7 mouse cellular contexts compared by ENCODE assay signal in genomic region chr11:114812731-114813240, GRCm38 (mm10). TPM values are rescaled to one million over a fixed set of nuclear protein-coding genes. Genes with fewer than 3 reads are reported as not detected.
DNase-seq lines count a peak whose midpoint lies in the region; ATAC-seq and TF ChIP-seq lines count a peak whose summit lies in the region.

No protein-coding gene starts in this region.

- WGBS in kidney, embryonic 14.5 days, result 7% methylated on average over 6 of the region's 6 CpGs
- 20% methylated on average over 6 of the region's 6 CpGs for WGBS in limb, embryonic 14.5 days

- ATAC-seq in kidney, embryonic 14.5 days (ENCODE audit: low FRiP score, low TSS enrichment), result peak; percentile 63
- ATAC-seq in limb, embryonic 14.5 days (ENCODE audit: low FRiP score, low read depth), result peak; percentile 70

- H3K4me3 ChIP-seq in kidney, embryonic 14.5 days (ENCODE audit: low read length), result no peak overlapping the region
- no peak overlapping the region for H3K4me3 ChIP-seq in limb, embryonic 14.5 days (replicated peaks; ENCODE audit: low read length)

- H3K9ac ChIP-seq in kidney, embryonic 14.5 days (ENCODE audit: low read depth, low read length), result no peak overlapping the region
- no peak overlapping the region for H3K9ac ChIP-seq in limb, embryonic 14.5 days (ENCODE audit: low read depth, low read length, severe bottlenecking)

- no peak overlapping the region for H3K27ac ChIP-seq in kidney, embryonic 14.5 days (ENCODE audit: low read depth, low read length)
- H3K27ac ChIP-seq in limb, embryonic 14.5 days (replicated peaks; ENCODE audit: low read depth, low read length), result no peak overlapping the region

- no peaks in the 10 kb centered on the region for H3K36me3 ChIP-seq in kidney, embryonic 14.5 days (ENCODE audit: control insufficient read depth, insufficient read depth, low read length)
- H3K36me3 ChIP-seq in limb, embryonic 14.5 days (ENCODE audit: control insufficient read depth, insufficient read depth, low read length), result no peaks in the 10 kb centered on the region

- DNase-seq in adrenal gland, postnatal 14 days, result peak; percentile 95
- peak; percentile 80 for DNase-seq in embryo, embryonic 11.5 days (ENCODE audit: low read depth, low spot score)
- peak; percentile 84 to 96 for DNase-seq in heart, adult 18-20 months
- peak; percentile 85 for DNase-seq in limb, embryonic 14.5 days (ENCODE audit: low spot score)
- peak; percentile 91 for DNase-seq in naive thymus-derived CD4-positive, alpha-beta T cell, adult 2 months (ENCODE audit: low read depth)
- DNase-seq in spleen, postnatal 4 days (ENCODE audit: low spot score in 2 of 2), result peak; percentile 83 to 97

- TF ChIP-seq POLR2A in limb, embryonic 14.5 days (IDR thresholded peaks at IDR 0.05; ENCODE audit: borderline replicate concordance, extremely low read depth, insufficient read depth, insufficient read length), result no peak

- no peaks in the 10 kb centered on the region for H3K9me3 ChIP-seq in kidney, embryonic 14.5 days (ENCODE audit: control insufficient read depth, low read length)
- no peaks in the 10 kb centered on the region for H3K9me3 ChIP-seq in limb, embryonic 14.5 days (ENCODE audit: control insufficient read depth, low read length)

- no peaks in the 10 kb centered on the region for H3K27me3 ChIP-seq in kidney, embryonic 14.5 days (ENCODE audit: control insufficient read depth, insufficient read depth, low read length)
- no peaks in the 10 kb centered on the region for H3K27me3 ChIP-seq in limb, embryonic 14.5 days (ENCODE audit: control insufficient read depth, insufficient read depth, low read length)

- peaks cover 3% of the 10 kb centered on the region for H3K4me1 ChIP-seq in kidney, embryonic 14.5 days (ENCODE audit: control insufficient read depth, insufficient read depth, low read length)
- peaks cover 10% of the 10 kb centered on the region; the same call in 1 of the 2 replicates for H3K4me1 ChIP-seq in limb, embryonic 14.5 days (ENCODE audit: control insufficient read depth, insufficient read depth, low read length)

- no peak overlapping the region for H3K4me2 ChIP-seq in kidney, embryonic 14.5 days (replicated peaks; ENCODE audit: low read depth, low read length)
- no peak overlapping the region for H3K4me2 ChIP-seq in limb, embryonic 14.5 days (replicated peaks; ENCODE audit: low read depth, low read length, severe bottlenecking)

RNA-seq across cellular contexts. Expression of gene Gpr142, which starts 14.1 kb away (rescaled TPM):
- total RNA-seq in adrenal gland, postnatal 14 days (2021), result not detected in 2 replicates
- total RNA-seq in heart, adult 18-20 months (2021), result not detected
- polyA plus RNA-seq in kidney, embryonic 14.5 days (2014; fragmentation: Nextera tagmentation; extraction: Ambion mirVana), result 0.19 TPM in 1 of 2 replicates, not detected in the other
- 0.19 TPM in 1 of 2 replicates, not detected in the other for polyA plus RNA-seq in limb, embryonic 14.5 days (2012; rRNA removed)
- not detected in 2 replicates for polyA plus RNA-seq in limb, embryonic 14.5 days (2014; fragmentation: Nextera tagmentation; extraction: Ambion mirVana)

RNA-seq across cellular contexts. Expression of gene Btbd17, which starts 17.0 kb away (rescaled TPM):
- total RNA-seq in adrenal gland, postnatal 14 days (2021), result not detected in 2 replicates
- total RNA-seq in heart, adult 18-20 months (2021), result not detected
- polyA plus RNA-seq in kidney, embryonic 14.5 days (2014; fragmentation: Nextera tagmentation; extraction: Ambion mirVana), result 0.77 and 1.6 TPM in 2 replicates
- polyA plus RNA-seq in limb, embryonic 14.5 days (2012; rRNA removed), result 2.7 and 3.2 TPM in 2 replicates
- polyA plus RNA-seq in limb, embryonic 14.5 days (2014; fragmentation: Nextera tagmentation; extraction: Ambion mirVana), result 1.00 and 1.4 TPM in 2 replicates

RNA-seq across cellular contexts. Expression of gene Gprc5c, which starts 38.2 kb away (rescaled TPM):
- total RNA-seq in adrenal gland, postnatal 14 days (2021), result 16.6 and 18.6 TPM in 2 replicates
- total RNA-seq in heart, adult 18-20 months (2021), result 1 to 10 TPM; 5.1 to 7.5 TPM
- 49.9 and 105 TPM in 2 replicates for polyA plus RNA-seq in kidney, embryonic 14.5 days (2014; fragmentation: Nextera tagmentation; extraction: Ambion mirVana)
- 34.1 and 48.8 TPM in 2 replicates for polyA plus RNA-seq in limb, embryonic 14.5 days (2012; rRNA removed)
- 35.5 and 42.3 TPM in 2 replicates for polyA plus RNA-seq in limb, embryonic 14.5 days (2014; fragmentation: Nextera tagmentation; extraction: Ambion mirVana)

RNA-seq across cellular contexts. Expression of gene Kif19a, which starts 47.6 kb away (rescaled TPM):
- total RNA-seq in adrenal gland, postnatal 14 days (2021), result 0.41 and 0.56 TPM in 2 replicates
- total RNA-seq in heart, adult 18-20 months (2021), result 1 to 10 TPM in 1 of 2 experiments, under 1 TPM in 1; 0.42 to 1.3 TPM
- polyA plus RNA-seq in kidney, embryonic 14.5 days (2014; fragmentation: Nextera tagmentation; extraction: Ambion mirVana), result 0.14 and 0.21 TPM in 2 replicates
- 0.93 and 1.1 TPM in 2 replicates for polyA plus RNA-seq in limb, embryonic 14.5 days (2012; rRNA removed)
- 0.17 and 0.39 TPM in 2 replicates for polyA plus RNA-seq in limb, embryonic 14.5 days (2014; fragmentation: Nextera tagmentation; extraction: Ambion mirVana)
